ENCODE assay signal across 13 mouse cellular contexts in the genomic region with DNA sequence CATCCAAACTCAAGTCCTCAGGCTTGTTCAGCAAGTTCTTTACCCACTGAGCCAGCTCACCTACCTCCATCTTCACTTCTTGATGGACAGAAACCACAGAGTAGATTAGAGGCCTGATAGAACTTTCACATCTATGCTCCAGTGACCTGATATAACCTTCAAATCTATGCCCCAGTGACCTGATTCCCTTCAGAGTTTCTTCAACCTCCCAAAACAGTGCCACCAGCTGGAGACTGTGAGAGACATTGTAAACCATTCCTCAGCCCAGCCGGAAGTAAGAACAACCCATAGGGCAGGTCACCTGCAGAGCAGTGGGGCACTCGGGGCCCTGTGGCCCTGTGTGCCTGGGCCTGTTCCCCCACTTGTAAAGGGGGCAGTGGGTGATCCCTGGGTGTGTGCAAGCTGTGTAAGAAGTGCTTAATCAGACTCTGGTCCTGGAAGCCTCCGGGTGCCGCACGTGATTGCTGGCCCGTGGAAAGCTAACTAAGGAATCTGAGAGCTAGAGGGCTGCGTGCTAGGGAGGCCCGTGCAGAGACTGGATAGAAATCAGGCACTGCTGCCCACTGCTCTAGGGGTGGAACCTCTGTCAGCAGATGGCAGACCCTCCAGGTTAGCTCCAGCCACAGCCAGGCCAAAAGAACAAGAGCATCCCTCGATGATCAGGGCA. TPM values are rescaled to one million over a fixed set of nuclear protein-coding genes. Genes with fewer than 3 reads are reported as not detected.
DNase-seq lines count a peak whose midpoint lies in the region; ATAC-seq and TF ChIP-seq lines count a peak whose summit lies in the region.
"Had no signal": no experiment of that assay in that cellular context is flagged by ENCODE, and none has a peak within 500 bp of the region (broad histone marks: within the 10 kb centered on the region; RNA-seq: fewer than 3 reads in every experiment).

No protein-coding gene starts in this region.

- H3K9ac ChIP-seq in kidney, embryonic 15.5 days, result no peak overlapping the region
- peak overlapping the region; percentile 6; the same call in 1 of the 2 replicates for H3K9ac ChIP-seq in ES-E14 (ENCODE audit: insufficient read depth, low read depth, low read length, poor library complexity, severe bottlenecking)
- H3K9ac ChIP-seq in kidney, postnatal 0 days (ENCODE audit: low read depth, low read length), result no peak overlapping the region
- H3K9ac ChIP-seq: liver, embryonic 13.5 days had no signal

- in situ Hi-C loops in ES-E14 (cut with MboI; ENCODE audit: low sequenced_read_pairs in 2 of 2, unreplicated experiment in 2 of 2), result no loop called here

- DNase-seq in kidney, adult 18-20 months, result no peak
- DNase-seq in ES-E14 (ENCODE audit: low read depth, low spot score), result no peak
- peak; percentile 31 for DNase-seq in kidney, postnatal 0 days (ENCODE audit: low spot score)
- DNase-seq in cerebellum, adult 11 months, result no peak
- no peak for DNase-seq in cerebellum, postnatal 10 days
- DNase-seq in adrenal gland, adult 2 months, result no peak
- DNase-seq: cerebellum, adult 8-10 months; gastrocnemius, postnatal 36 days; heart, postnatal 36 days; liver, embryonic 13.5 days had no signal

- H3K27ac ChIP-seq in kidney, embryonic 15.5 days, result peak overlapping the region; percentile 58
- no peak overlapping the region for H3K27ac ChIP-seq in ES-E14 (ENCODE audit: insufficient read depth, low read depth, low read length, poor library complexity, severe bottlenecking)
- H3K27ac ChIP-seq in kidney, postnatal 0 days, result no peak overlapping the region
- H3K27ac ChIP-seq: liver, embryonic 13.5 days had no signal

- no peaks in the 10 kb centered on the region for H3K27me3 ChIP-seq in kidney, embryonic 15.5 days
- no peaks in the 10 kb centered on the region for H3K27me3 ChIP-seq in E14TG2a.4 (ENCODE audit: insufficient read depth, low read length)
- no peaks in the 10 kb centered on the region for H3K27me3 ChIP-seq in kidney, postnatal 0 days (ENCODE audit: insufficient read depth, low read length)
- H3K27me3 ChIP-seq: liver, embryonic 13.5 days had no signal

- WGBS in kidney, embryonic 15.5 days, result 54% methylated on average over 9 of the region's 9 CpGs
- WGBS in kidney, postnatal 0 days, result 43% methylated on average over 9 of the region's 9 CpGs

- H3K36me3 ChIP-seq in kidney, embryonic 15.5 days, result no peaks in the 10 kb centered on the region
- H3K36me3 ChIP-seq in E14TG2a.4 (ENCODE audit: insufficient read depth, low read length), result no peaks in the 10 kb centered on the region
- no peaks in the 10 kb centered on the region for H3K36me3 ChIP-seq in ES-E14 (ENCODE audit: control insufficient read depth, insufficient read depth, low read length, poor library complexity, severe bottlenecking)
- H3K36me3 ChIP-seq in kidney, postnatal 0 days (ENCODE audit: insufficient read depth, low read length), result no peaks in the 10 kb centered on the region
- H3K36me3 ChIP-seq: liver, embryonic 13.5 days had no signal

- H3K4me1 ChIP-seq in kidney, embryonic 15.5 days, result peaks cover 62% of the 10 kb centered on the region
- H3K4me1 ChIP-seq in E14TG2a.4 (replicated peaks; ENCODE audit: low read depth, low read length) (peaks cover 72% of the 10 kb centered on the region), ES-E14 (ENCODE audit: control insufficient read depth in 2 of 2, insufficient read depth in 2 of 2, low read length in 2 of 2, poor library complexity in 1 of 2) (peaks cover 3 to 23% of the 10 kb centered on the region in 2 experiments; a peak in 3 of 4 replicates)
- peaks cover 9% of the 10 kb centered on the region for H3K4me1 ChIP-seq in kidney, postnatal 0 days (replicated peaks; ENCODE audit: insufficient read depth, low read length)

- no peak for ATAC-seq in kidney, embryonic 15.5 days (replicated peaks; ENCODE audit: low FRiP score)
- no peak; the same call in 1 of the 2 replicates for ATAC-seq in kidney, postnatal 0 days (replicated peaks; ENCODE audit: low FRiP score, low read depth)
- ATAC-seq: forebrain, embryonic 16.5 days had no signal

- no peak overlapping the region for H3K4me2 ChIP-seq in kidney, embryonic 15.5 days
- H3K4me2 ChIP-seq in kidney, postnatal 0 days (ENCODE audit: low read length), result no peak overlapping the region
- H3K4me2 ChIP-seq: liver, embryonic 13.5 days had no signal

- no peaks in the 10 kb centered on the region for H3K9me3 ChIP-seq in kidney, embryonic 15.5 days (replicated peaks)
- no peaks in the 10 kb centered on the region for H3K9me3 ChIP-seq in E14TG2a.4 (ENCODE audit: low read length)
- H3K9me3 ChIP-seq in ES-E14 (ENCODE audit: control insufficient read depth, insufficient read depth, low read depth, low read length), result no peaks in the 10 kb centered on the region
- no peaks in the 10 kb centered on the region for H3K9me3 ChIP-seq in kidney, postnatal 0 days (replicated peaks; ENCODE audit: low read length)
- H3K9me3 ChIP-seq: liver, embryonic 13.5 days had no signal

- no peak for TF ChIP-seq CTCF in E14TG2a.4 (conservative IDR thresholded peaks at IDR 0.05; ENCODE audit: low read length)
- TF ChIP-seq CTCF in kidney, postnatal 0 days (IDR thresholded peaks at IDR 0.05; ENCODE audit: low read depth), result peak; percentile 39

- no peak overlapping the region for H3K4me3 ChIP-seq in kidney, embryonic 15.5 days (replicated peaks)
- H3K4me3 ChIP-seq in E14TG2a.4 (replicated peaks; ENCODE audit: low read length) (peak overlapping the region; percentile 61), ES-E14 (ENCODE audit: insufficient read depth in 1 of 2, low read depth in 1 of 2, low read length in 2 of 2, poor library complexity in 1 of 2, severe bottlenecking in 1 of 2) (no peak overlapping the region)
- no peak overlapping the region for H3K4me3 ChIP-seq in kidney, postnatal 0 days (replicated peaks; ENCODE audit: low read depth, low read length)
- H3K4me3 ChIP-seq: liver, embryonic 13.5 days had no signal

TF ChIP-seq in ES-E14, 5 proteins besides CTCF, POLR2A, EP300 and RAD21:
- TF ChIP-seq CHD2 (IDR thresholded peaks at IDR 0.05; ENCODE audit: low read depth, low read length) (no peak), ZC3H11A (IDR thresholded peaks at IDR 0.05; ENCODE audit: borderline replicate concordance, low read depth, low read length) (no peak), ZNF384 (IDR thresholded peaks at IDR 0.05; ENCODE audit: low read depth, low read length) (no peak), HCFC1 (IDR thresholded peaks at IDR 0.05; ENCODE audit: borderline replicate concordance, insufficient read depth, low read length) (no peak), MAFK (IDR thresholded peaks at IDR 0.05; ENCODE audit: insufficient read depth, low read depth, low read length) (no peak)

RNA-seq across cellular contexts. Expression of a gene that starts 37.6 kb away (rescaled TPM):
- polyA plus RNA-seq in kidney, embryonic 15.5 days (2015; fragmentation: Nextera tagmentation; extraction: Ambion mirVana), result 5.1 and 5.3 TPM in 2 replicates
- total RNA-seq in ES-E14 (2012; rRNA removed), result 3.4 and 3.9 TPM in 2 replicates
- 7.0 and 7.6 TPM in 2 replicates for polyA plus RNA-seq in kidney, postnatal 0 days (2015; fragmentation: Nextera tagmentation; extraction: Ambion mirVana)
- total RNA-seq in adrenal gland, adult 2 months (2021), result 1 to 10 TPM; 5.5 to 5.9 TPM
- polyA plus RNA-seq in adrenal gland, adult 2 months (2012; rRNA removed), result 14.2 and 18.8 TPM in 2 replicates

RNA-seq across cellular contexts. Expression of a gene that starts 37.8 kb away (rescaled TPM):
- polyA plus RNA-seq in kidney, embryonic 15.5 days (2015; fragmentation: Nextera tagmentation; extraction: Ambion mirVana), result 152 and 165 TPM in 2 replicates
- 161 and 162 TPM in 2 replicates for total RNA-seq in ES-E14 (2012; rRNA removed)
- polyA plus RNA-seq in kidney, postnatal 0 days (2015; fragmentation: Nextera tagmentation; extraction: Ambion mirVana), result 194 and 205 TPM in 2 replicates
- 100 to 1,000 TPM; 114 to 115 TPM for total RNA-seq in adrenal gland, adult 2 months (2021)
- polyA plus RNA-seq in adrenal gland, adult 2 months (2012; rRNA removed), result 49.1 and 58.4 TPM in 2 replicates

RNA-seq across cellular contexts. Expression of a gene that starts 57.2 kb away (rescaled TPM):
- 23.2 and 24.0 TPM in 2 replicates for polyA plus RNA-seq in kidney, embryonic 15.5 days (2015; fragmentation: Nextera tagmentation; extraction: Ambion mirVana)
- total RNA-seq in ES-E14 (2012; rRNA removed), result 38.6 and 61.3 TPM in 2 replicates
- polyA plus RNA-seq in kidney, postnatal 0 days (2015; fragmentation: Nextera tagmentation; extraction: Ambion mirVana), result 18.3 and 19.7 TPM in 2 replicates
- 10 to 100 TPM; 17.9 to 23.9 TPM for total RNA-seq in adrenal gland, adult 2 months (2021)
- 37.4 and 46.2 TPM in 2 replicates for polyA plus RNA-seq in adrenal gland, adult 2 months (2012; rRNA removed)
